Mouse (Mus musculus): ENCODE results near the gene Ubqln1. TPM values are rescaled to one million over a fixed set of nuclear protein-coding genes. Genes with fewer than 3 reads are reported as not detected.

The Ubqln1 gene
- polyA plus RNA-seq, 1 experiment from 2014 or later: 107 TPM

DNA sequence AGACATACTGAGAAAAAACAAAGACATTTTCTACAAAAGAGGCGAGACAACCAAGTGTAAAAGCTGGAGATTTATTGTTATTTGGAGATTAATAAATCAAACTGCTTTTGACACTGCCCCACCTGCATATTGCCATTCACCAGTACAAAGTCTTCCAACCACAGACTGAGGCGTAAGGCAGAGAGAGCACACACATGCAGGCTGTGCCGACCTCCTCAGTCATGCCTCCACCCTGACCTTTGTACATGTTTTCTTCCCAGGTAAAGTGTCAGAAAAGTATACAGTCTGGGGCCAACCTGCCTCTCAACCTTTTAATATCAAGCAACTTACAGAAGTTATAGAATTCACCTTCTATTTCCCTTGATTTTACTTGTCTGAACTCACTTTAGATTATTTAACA lies 39.3 kb downstream of the Ubqln1 start:
- Histone ChIP-seq H3K36me3 (peaks cover 14% of the 10 kb centered on the region; the same call in 1 of the 2 replicates), H3K9me3 (no peaks in the 10 kb centered on the region), H3K27me3 (replicated peaks) (no peaks in the 10 kb centered on the region)

GRCm38 (mm10) chr13:58168119-58168518 lies 47.3 kb downstream of the Ubqln1 start:
- no peak overlapping the region for H3K27ac ChIP-seq
- no peaks in the 10 kb centered on the region for H3K9me3 ChIP-seq
- H3K27me3 ChIP-seq (replicated peaks): no peaks in the 10 kb centered on the region
- no peak overlapping the region for H3K4me2 ChIP-seq (replicated peaks)
- H3K9ac ChIP-seq: no peak overlapping the region
- H3K4me3 ChIP-seq (replicated peaks): no peak overlapping the region
- H3K36me3 ChIP-seq: peaks cover 7% of the 10 kb centered on the region; the same call in 1 of the 2 replicates
- ATAC-seq: no peak
- H3K4me1 ChIP-seq (replicated peaks): no peaks in the 10 kb centered on the region

More for the DNA sequence above, 39.3 kb downstream of the Ubqln1 start:
- Histone ChIP-seq H3K4me3 (replicated peaks) (no peak overlapping the region), H3K4me2 (replicated peaks) (no peak overlapping the region), H3K27ac (no peak overlapping the region), H3K9ac (no peak overlapping the region), H3K4me1 (replicated peaks) (no peaks in the 10 kb centered on the region)
- peak; percentile 95 for ATAC-seq
- 59% methylated on average over 3 of the region's 3 CpGs for WGBS

- Histone ChIP-seq H3K4me3 (replicated peaks) (no peak overlapping the region), H3K36me3 (peaks cover 29% of the 10 kb centered on the region), H3K9me3 (no peaks in the 10 kb centered on the region), H3K4me1 (replicated peaks) (no peaks in the 10 kb centered on the region), H3K9ac (no peak overlapping the region), H3K27ac (no peak overlapping the region), H3K27me3 (replicated peaks) (no peaks in the 10 kb centered on the region), H3K4me2 (replicated peaks) (no peak overlapping the region)
- 94% methylated on average over 12 of the region's 12 CpGs for WGBS
- ATAC-seq: no peak
Observed at GRCm38 (mm10) chr13:58163343-58163742, 52.1 kb downstream of the Ubqln1 start.

DNA sequence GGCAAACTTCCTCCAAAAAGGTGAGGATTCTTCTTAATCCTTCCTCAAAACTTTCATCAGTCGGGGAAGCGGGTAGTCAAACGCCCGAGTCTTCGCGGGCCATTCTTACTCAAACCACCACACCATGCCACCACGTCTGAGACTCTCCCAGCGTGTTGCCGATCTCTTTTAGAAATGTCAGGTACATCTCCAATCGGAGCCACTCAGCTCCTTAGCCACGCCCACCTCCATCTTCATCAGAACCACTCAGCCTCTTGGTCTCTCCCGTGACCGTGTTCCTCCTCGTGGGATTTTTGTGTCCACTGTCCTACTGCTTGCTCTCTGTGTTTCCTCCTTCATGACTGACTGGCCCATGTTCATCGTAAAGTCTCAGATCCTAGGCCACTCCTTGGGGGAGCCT lies 54.7 kb downstream of the Ubqln1 start:
- WGBS: 96% methylated on average over 15 of the region's 15 CpGs
- ATAC-seq: no peak
- H3K27me3 ChIP-seq (replicated peaks): no peaks in the 10 kb centered on the region
- H3K4me3 ChIP-seq (replicated peaks): no peak overlapping the region
- no peak overlapping the region for H3K27ac ChIP-seq
- H3K9me3 ChIP-seq: no peaks in the 10 kb centered on the region
- no peak overlapping the region for H3K9ac ChIP-seq
- H3K36me3 ChIP-seq: peaks cover 29% of the 10 kb centered on the region
- no peak overlapping the region for H3K4me2 ChIP-seq (replicated peaks)
- peaks cover 4% of the 10 kb centered on the region for H3K4me1 ChIP-seq (replicated peaks)

GRCm38 (mm10) chr13:58158099-58158912 lies 57.1 kb downstream of the Ubqln1 start:
- Histone ChIP-seq H3K4me2 (replicated peaks) (peak overlapping the region; percentile 95), H3K4me1 (replicated peaks) (peaks cover 4% of the 10 kb centered on the region), H3K36me3 (peaks cover 23% of the 10 kb centered on the region), H3K9ac (peak overlapping the region; percentile 66), H3K27me3 (replicated peaks) (no peaks in the 10 kb centered on the region), H3K27ac (peak overlapping the region; percentile 52), H3K9me3 (no peaks in the 10 kb centered on the region), H3K4me3 (replicated peaks) (peak overlapping the region; percentile 91)
- WGBS: 5% methylated on average over 16 of the region's 16 CpGs
- ATAC-seq: peak; percentile 67

- Histone ChIP-seq H3K27me3 (replicated peaks) (no peaks in the 10 kb centered on the region), H3K4me1 (replicated peaks) (peaks cover 4% of the 10 kb centered on the region), H3K9me3 (no peaks in the 10 kb centered on the region), H3K36me3 (peaks cover 22% of the 10 kb centered on the region), H3K9ac (peak within 1 kb of the TSS; percentile 66), H3K4me2 (replicated peaks) (peak within 1 kb of the TSS; percentile 95), H3K27ac (peak within 1 kb of the TSS; percentile 52), H3K4me3 (replicated peaks) (peak within 1 kb of the TSS; percentile 91)
- WGBS: 0% methylated on average over 30 of the region's 30 CpGs
- peak; percentile 94 for ATAC-seq
Observed at GRCm38 (mm10) chr13:58157447-58158098, 57.9 kb downstream of the Ubqln1 start, which contains the start of gene Idnk. Gene Idnk, plus strand, starts transcription at chr13:58157649.

GRCm38 (mm10) chr13:58157036-58157435 lies 58.4 kb downstream of the Ubqln1 start:
- H3K9ac ChIP-seq: peak overlapping the region; percentile 66; the same call in 1 of the 2 replicates
- peaks cover 22% of the 10 kb centered on the region for H3K36me3 ChIP-seq
- H3K4me1 ChIP-seq (replicated peaks): peaks cover 4% of the 10 kb centered on the region
- no peak overlapping the region for H3K27ac ChIP-seq
- 22% methylated on average over 8 of the region's 8 CpGs for WGBS
- H3K27me3 ChIP-seq (replicated peaks): no peaks in the 10 kb centered on the region
- no peaks in the 10 kb centered on the region for H3K9me3 ChIP-seq
- H3K4me3 ChIP-seq (replicated peaks): peak overlapping the region; percentile 91
- 0 out of 2 replicates have a peak, but pooled peaks have one; percentile 3 for ATAC-seq
- H3K4me2 ChIP-seq (replicated peaks): peak overlapping the region; percentile 95

DNA sequence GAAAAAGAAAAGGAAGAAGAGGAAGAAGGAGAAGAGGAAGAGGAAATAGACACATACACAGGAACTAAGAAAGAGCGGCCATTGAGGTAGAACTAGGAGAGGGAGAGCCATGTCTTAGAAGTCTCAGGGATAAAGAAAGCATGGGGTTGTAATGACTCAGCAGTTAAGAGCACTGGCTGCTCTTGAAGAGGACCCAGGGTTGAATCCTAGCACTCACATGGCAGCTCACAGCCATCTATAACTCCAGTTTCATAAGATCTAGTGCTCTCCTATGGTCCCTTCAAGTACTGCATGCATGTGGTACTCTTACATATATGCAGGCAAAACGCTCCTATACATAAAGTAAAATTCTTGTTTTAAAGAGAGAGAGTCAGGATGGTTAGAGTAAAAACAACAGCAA lies 59.4 kb downstream of the Ubqln1 start:
- WGBS: 84% methylated on average over 2 of the region's 2 CpGs
- Histone ChIP-seq H3K9me3 (no peaks in the 10 kb centered on the region), H3K27me3 (replicated peaks) (no peaks in the 10 kb centered on the region), H3K4me3 (replicated peaks) (no peak overlapping the region), H3K27ac (no peak overlapping the region), H3K4me2 (replicated peaks) (no peak overlapping the region), H3K9ac (no peak overlapping the region), H3K36me3 (peaks cover 13% of the 10 kb centered on the region), H3K4me1 (replicated peaks) (peaks cover 4% of the 10 kb centered on the region)
- no peak for ATAC-seq

GRCm38 (mm10) chr13:58150442-58150841 lies 65.0 kb downstream of the Ubqln1 start:
- H3K9ac ChIP-seq: no peak overlapping the region
- no peaks in the 10 kb centered on the region for H3K27me3 ChIP-seq (replicated peaks)
- no peak overlapping the region for H3K4me2 ChIP-seq (replicated peaks)
- H3K36me3 ChIP-seq: no peaks in the 10 kb centered on the region
- H3K9me3 ChIP-seq: no peaks in the 10 kb centered on the region
- no peak overlapping the region for H3K27ac ChIP-seq
- 0 out of 2 replicates have a peak, but pooled peaks cover 8% of the 10 kb centered on the region for H3K4me1 ChIP-seq (replicated peaks)
- 83% methylated on average over 11 of the region's 11 CpGs for WGBS
- ATAC-seq: no peak
- no peak overlapping the region for H3K4me3 ChIP-seq (replicated peaks)

DNA sequence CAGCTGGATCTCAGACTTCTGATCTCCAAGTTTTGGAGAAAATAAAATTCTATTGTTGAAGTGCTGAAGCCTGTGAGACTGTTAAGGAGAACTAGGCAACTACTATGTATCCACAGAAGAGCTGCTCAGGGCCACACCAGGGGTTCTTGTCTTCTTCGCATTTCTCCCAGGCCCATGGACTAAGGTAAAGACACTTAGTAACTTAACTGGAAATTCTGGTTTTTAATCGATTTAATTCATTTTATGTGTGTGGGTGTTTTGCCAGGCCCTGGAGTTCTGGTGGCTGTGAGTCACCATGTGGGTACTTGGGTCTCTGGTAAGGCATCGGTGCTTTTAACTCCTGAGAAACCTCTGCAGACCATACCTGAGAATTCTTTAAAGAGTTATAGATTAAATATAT lies 65.8 kb downstream of the Ubqln1 start:
- Histone ChIP-seq H3K4me2 (replicated peaks) (no peak overlapping the region), H3K36me3 (no peaks in the 10 kb centered on the region), H3K9ac (no peak overlapping the region), H3K9me3 (no peaks in the 10 kb centered on the region), H3K4me1 (replicated peaks) (0 out of 2 replicates have a peak, but pooled peaks cover 8% of the 10 kb centered on the region), H3K4me3 (replicated peaks) (no peak overlapping the region), H3K27me3 (replicated peaks) (no peaks in the 10 kb centered on the region), H3K27ac (no peak overlapping the region)
- no peak for ATAC-seq
- 85% methylated on average over 3 of the region's 3 CpGs for WGBS

DNA sequence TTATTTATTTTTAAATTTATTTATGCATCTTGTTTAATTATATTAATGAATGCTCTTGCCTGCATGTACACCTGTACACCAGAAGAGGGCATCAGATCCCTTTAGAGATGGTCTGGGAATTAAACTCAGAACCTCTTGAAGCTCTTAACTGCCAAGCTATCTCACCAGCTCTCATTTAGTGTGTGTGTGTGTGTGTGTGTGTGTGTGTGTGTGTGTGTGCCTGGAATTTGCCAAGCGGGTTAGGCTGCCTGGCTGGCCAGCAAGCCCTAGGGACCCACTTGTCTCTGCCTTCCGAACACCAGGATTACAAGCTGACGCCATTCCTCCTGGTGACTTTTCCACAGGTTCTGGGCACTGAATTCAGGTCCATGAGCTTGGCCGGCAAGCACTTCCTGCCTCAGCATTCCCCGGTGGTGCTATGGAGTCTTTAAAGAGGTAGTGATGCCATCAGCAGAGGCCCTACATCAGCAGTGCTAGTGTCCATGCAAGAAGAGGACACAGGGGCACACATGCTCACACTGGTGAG lies 66.4 kb downstream of the Ubqln1 start:
- H3K9ac ChIP-seq: peak overlapping the region; percentile 32; the same call in 1 of the 2 replicates
- H3K4me2 ChIP-seq (replicated peaks): peak overlapping the region; percentile 79
- WGBS: 40% methylated on average over 5 of the region's 5 CpGs
- no peak overlapping the region for H3K27ac ChIP-seq
- ATAC-seq: peak; percentile 65
- H3K4me3 ChIP-seq (replicated peaks): peak overlapping the region; percentile 35
- H3K9me3 ChIP-seq: no peaks in the 10 kb centered on the region
- H3K4me1 ChIP-seq (replicated peaks): 0 out of 2 replicates have a peak, but pooled peaks cover 8% of the 10 kb centered on the region
- no peaks in the 10 kb centered on the region for H3K36me3 ChIP-seq
- no peaks in the 10 kb centered on the region for H3K27me3 ChIP-seq (replicated peaks)

DNA sequence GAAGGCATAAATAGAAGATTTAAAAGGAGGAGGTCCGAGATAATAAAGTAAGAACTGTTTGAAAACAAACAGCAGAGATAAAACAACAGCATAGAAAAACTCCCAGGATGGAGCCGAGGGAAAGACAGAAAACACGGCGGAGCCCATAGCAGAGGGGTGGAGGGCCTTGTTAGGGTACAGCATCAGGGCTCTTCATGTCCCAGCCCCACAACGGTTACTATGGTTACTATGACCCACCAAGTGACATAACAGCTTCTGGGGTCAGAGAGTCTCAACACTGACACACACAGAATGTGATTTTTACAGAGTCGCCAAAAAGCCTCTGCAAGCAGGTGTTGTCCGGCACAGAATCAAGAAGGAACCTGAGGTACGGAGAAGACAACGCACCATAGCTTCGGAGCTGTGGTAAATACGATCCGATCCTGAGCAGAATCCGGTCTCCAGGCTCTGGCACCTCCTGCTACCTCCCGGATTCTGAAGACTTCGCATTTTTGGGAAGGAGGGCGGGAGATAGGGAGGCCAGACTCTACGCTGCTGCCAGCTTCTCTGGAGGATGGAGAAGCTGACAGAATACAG lies 67.1 kb downstream of the Ubqln1 start:
- Histone ChIP-seq H3K4me2 (replicated peaks) (peak overlapping the region; percentile 79), H3K27me3 (replicated peaks) (no peaks in the 10 kb centered on the region), H3K4me1 (replicated peaks) (0 out of 2 replicates have a peak, but pooled peaks cover 8% of the 10 kb centered on the region), H3K36me3 (no peaks in the 10 kb centered on the region), H3K27ac (0 out of 2 replicates have a peak overlapping the region, but pooled peaks have one; percentile 17), H3K9ac (peak overlapping the region; percentile 32), H3K9me3 (no peaks in the 10 kb centered on the region), H3K4me3 (replicated peaks) (peak overlapping the region; percentile 35)
- ATAC-seq: peak; percentile 92
- WGBS: under 1% methylated on average over 17 of the region's 17 CpGs

All from intestine, embryonic 15.5 days (tissue).